Mouse (Mus musculus) megakaryocyte, adult 5-6 weeks (primary cell): ENCODE measurements around the gene Itga7. TPM values are rescaled to one million over a fixed set of nuclear protein-coding genes. Genes with fewer than 3 reads are reported as not detected.

Experiments used
- ATAC-seq: 2 replicates; pipeline ENCODE4 v1.8.0; 2016; ENCODE audit warnings: mild to moderate bottlenecking, inconsistent platforms; ENCODE audit not compliant: poor library complexity, severe bottlenecking
- total RNA-seq, 2 experiments: library from RNA; stranded (forward) in 1 of 2; stranded (reverse) in 1 of 2; fragments of 153-499, 151-499 nt in 1 of 2; fragments of 221-1000, 200-1000 nt in 1 of 2; gene quantifications; 2 replicates each; pipeline versions ENCODE4 v1.2.3 to v1.2.4; 2015 to 2017

Gene Itga7
- total RNA-seq, 2 experiments from 2014 or later = not detected

DNA sequence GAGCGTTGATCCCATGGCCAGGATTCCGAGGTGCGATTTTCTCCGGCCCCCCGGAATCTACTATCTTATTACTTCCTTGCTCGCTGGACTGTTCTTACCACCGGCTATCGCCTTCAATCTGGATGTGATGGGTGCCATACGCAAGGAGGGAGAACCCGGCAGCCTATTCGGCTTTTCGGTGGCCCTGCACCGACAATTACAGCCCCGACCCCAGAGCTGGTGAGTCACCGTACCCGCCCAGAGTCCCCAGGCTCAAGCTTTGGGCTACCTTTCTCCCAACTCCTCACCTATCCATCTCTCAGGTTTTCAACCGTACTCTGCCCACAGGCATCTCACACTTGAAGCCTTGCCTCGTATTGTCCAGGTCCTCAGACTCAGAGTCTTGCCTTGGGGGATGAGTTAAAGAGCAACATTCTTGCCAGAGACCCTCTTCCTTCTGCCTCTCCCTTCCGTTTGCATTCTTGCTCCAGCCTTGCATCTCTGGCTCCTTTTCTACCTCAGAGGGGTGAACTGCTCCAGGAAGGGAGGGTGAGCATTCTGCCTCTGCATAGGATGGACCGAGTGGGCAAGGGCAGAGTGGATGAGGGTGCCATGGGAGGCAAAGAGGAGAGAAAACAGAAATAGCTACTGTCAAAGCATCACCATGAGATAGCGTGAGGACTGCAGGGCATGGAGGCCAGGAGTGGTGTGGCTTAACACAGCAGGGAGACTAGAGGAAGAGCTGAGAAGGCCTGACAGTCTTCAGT lies 531 bp downstream of the Itga7 start:
- ATAC-seq = no peak

DNA sequence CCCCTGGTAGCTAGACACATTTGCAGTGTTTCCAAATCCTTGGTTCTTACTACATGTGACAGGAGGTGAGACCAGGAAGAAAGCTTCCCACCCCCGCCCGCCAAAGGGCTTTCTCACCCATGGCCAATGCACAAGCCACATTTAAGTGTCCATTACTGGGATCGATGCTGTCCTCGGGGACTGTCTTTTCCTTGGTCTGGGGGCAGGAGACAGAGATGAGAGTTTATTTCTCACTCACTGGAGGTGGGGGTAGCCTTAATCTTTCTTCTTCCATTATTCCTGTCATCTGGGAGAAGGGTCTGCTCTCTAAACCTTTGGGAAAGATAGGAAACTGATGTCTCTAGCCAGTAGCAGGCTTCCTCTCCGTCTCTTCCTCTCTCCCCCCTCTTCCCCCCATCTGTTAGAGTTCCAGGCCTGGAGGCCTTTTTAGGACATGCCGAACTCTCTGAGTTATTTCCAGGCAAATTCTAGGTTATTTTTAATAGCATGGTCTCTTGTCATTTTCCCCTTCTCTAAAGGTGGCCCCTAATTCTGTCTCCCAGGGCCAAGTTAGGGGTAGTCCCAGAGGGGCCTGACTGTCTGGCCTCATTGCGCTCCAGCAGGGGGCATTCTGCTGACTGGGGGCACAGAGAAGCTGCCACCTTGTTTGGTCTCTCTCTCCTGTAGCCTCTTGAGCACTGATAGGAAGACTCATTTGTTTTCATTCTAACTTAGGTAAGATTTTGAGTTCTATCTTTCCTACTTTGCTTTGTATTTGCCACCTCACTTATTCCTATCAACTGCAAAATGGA lies 1.6 kb downstream of the Itga7 start:
- no peak for ATAC-seq

DNA sequence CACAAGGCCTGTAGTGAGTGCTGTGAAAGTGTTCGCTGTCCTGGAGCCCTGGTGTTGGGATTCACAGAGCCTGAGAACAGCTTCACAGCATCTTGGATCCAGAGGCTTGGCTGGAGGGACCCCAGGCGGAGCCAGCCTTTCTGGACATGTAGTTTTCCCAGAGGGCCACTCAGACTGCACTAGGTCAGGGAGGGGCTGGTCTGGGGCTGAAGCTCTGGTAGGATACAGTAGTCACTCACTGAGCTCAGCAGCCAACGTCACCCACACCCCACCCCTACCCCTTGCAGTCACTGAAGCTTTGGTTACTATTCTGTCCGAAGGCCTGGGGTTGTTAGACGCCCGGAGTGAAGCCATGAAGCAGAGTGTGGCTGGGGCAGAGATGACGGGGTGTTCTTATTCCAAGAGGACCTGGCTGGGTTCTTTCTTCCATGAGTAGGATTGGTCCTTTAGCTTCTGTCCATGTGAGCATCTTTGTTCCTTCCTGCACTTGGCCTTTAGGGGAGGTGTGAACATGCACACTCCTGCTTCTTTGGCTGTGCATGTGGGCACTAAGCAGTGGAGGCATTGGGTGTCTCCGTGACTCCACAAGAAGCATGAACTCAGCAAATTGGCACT lies 2.3 kb downstream of the Itga7 start:
- no peak for ATAC-seq

DNA sequence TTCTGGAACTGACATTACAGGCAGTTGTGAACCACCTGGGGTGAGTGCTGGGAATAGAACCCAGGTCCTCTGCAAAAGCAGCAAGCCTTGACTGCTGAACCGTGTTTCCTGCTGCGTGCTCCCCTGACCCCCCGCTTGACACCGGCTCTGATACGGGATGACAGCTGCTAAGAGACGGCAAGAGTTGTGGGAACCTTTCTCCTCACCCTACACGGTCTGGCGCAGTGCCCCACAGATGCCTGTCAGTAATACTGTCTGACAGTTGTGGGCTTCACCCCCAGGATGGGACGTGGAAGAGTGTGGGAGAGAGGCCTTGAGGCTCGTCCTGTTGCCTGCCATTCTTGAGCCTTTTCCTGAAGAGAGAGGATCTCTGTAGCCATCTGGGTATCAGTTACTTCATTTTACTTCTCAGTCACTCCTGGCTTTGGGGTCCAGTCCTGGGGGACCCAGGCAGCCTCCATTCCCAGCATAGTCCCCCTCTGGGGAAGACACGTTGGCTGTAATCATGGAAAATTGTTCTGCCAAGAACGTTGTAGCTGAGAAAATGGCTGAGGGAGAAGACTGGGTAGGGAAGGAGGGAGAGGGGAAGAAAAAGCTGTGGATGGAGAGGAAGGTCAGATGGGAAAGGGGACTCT lies 4.3 kb downstream of the Itga7 start:
- no peak for ATAC-seq

DNA sequence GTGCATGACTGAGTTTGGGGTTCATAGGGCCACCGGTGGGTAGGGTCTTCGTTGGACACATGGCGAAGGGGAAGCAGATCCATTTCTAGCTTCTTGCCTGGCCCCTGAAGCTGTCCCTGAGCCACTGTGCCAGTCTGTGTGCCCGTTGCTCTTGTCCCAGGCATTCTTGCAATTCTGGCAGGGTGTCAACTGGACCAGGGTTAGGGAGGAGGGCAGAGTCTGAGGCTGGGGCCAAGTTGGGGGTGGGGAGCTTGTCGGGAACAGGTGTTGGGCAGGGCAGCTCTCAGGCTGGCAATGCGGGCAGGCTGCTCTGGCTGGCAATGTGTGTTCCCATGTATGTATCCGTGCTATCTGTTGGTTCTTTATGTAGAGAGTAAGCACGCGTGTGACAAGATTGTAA lies 4.8 kb downstream of the Itga7 start:
- ATAC-seq = no peak

DNA sequence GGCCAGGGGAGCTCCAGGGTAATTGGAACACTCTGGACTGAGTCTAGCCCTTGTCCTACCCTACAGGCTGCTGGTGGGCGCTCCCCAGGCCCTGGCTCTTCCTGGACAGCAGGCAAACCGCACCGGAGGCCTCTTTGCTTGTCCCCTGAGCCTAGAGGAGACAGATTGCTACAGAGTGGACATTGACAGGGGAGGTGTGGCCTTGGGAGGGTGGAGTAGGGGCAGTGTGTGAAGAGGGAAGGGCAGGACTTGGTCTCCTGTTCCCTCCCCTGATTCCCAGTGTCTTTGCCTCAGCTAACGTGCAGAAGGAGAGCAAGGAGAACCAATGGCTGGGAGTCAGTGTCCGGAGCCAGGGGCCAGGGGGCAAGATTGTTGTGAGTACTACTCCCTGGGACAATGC lies 5.4 kb downstream of the Itga7 start:
- ATAC-seq = no peak

DNA sequence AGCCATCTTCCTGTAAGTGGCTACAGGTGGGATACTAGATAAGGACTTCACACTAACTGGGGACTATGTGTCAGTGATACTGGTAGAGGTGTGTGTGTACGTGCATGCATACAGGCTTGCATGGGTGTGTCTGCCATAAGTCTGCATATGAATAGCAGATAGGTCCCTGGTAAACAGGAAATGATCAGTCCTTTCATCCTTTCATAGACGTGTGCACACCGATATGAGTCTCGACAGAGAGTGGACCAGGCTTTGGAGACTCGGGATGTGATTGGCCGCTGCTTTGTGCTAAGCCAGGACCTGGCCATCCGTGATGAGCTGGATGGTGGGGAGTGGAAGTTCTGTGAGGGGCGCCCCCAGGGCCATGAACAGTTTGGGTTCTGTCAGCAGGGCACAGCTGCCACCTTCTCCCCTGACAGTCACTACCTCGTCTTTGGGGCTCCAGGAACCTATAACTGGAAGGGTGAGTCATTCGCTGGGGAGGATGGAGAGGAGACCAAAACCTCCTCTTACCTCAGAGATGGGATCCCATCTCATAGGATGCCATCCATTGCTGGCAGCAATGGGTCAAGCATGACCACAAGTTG lies 7.0 kb downstream of the Itga7 start:
- ATAC-seq = no peak

DNA sequence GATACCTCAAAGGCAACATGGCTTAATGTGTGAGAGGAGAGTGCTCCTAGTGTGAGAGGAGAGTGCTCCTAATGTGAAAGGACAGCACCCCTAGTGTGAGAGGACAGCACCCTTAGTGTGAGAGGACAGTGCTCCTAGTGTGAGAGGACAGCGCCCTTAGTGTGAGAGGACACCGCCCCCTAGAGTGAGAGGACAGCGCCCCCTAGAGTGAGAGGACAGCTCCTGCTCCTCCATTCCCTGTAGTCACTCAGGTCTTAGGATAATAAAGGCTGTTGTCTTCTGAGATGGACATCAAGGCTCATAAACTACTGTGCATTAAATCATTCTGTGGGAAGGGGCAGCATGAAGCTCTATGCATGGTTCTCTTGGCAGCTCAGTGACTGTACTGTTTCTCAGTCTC lies 12.1 kb downstream of the Itga7 start:
- ATAC-seq = peak; percentile 63

DNA sequence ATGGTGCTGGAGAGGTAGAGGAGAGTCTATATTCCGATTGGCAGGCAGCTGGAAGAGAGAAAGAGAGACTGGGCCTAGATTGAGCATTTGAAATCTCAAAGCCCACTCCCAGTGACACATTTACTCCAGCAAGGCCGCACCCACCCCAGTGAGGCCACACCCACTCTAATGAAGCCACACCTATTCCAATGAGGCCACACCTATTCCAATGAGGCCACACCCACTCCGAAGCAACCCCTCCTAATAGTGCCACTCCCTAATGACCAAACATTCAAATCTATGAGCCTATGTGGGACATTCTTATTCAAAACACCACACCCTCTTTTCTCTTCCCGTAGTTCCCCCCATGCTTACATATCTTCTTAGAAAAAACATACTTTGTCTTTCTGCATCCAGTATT lies 13.9 kb downstream of the Itga7 start:
- ATAC-seq = no peak

DNA sequence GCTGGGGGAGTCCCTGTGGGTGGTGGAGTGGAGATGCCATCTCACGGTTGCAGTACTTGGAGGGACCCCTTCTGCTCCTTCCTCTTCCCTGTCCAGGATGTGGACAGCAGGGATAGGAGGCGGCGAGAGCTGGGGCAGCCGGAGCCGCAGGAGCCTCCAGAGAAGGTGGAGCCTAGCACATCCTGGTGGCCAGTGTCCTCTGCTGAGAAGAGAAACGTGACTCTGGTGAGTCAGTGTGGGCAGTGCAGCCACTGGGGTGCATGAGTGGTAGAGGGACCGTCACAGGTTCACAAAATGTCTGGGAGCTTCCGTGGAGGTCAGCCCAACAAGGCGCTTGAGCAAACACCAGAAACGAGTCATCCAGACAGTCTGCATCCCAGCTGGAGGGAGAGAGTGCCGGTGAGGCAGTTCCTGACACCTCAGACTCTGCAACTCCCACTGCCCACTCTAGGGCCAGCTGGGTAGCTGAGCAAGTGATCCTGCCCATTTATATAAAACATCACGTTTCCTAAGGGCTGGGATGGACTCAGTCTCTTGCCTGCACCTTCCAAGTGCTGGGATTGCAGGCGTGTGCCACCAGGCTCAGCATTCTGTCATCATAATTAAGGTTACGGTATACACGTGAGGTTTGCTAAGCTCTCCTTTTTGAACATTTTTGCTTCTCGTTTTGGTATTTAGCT lies 16.7 kb downstream of the Itga7 start:
- no peak for ATAC-seq

DNA sequence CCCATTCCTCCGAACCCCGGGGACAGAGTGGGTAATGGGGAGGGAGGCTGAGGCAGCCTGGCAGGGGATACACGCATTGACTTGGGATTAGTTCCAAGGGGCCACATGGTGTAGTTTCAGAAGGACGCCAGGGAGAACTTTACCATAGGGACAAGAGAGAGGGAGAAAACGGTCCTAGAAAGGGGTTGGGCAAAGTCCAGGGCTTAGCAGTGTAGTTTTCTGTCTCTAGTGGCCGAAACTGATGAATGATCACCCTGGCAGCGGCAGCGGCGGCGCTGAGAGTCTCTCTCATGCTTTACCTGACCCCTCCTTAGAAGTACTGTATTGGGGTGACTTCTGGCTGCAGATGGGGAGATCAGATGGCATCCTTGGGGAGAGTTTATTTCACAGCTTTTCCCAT lies 24.7 kb downstream of the Itga7 start:
- no peak for ATAC-seq

DNA sequence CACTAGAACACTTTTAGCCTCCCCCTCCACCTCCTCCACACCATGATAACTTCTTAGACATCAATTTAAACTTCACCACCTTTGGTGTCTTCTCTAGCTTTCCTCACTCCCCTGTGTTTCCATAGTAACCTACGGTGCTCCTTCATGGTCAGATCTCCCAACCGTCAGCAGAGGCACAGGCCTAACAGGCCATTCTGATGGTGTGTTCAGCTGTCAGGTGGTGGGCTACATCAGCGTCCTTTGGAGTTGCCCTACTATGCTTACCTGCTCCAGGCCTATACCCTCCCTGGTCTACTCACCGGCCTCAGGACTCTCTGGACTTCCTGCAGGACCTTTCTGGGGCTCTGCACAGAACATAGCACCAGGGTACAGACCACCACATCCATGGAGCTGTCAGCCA lies 26.5 kb downstream of the Itga7 start:
- no peak for ATAC-seq

DNA sequence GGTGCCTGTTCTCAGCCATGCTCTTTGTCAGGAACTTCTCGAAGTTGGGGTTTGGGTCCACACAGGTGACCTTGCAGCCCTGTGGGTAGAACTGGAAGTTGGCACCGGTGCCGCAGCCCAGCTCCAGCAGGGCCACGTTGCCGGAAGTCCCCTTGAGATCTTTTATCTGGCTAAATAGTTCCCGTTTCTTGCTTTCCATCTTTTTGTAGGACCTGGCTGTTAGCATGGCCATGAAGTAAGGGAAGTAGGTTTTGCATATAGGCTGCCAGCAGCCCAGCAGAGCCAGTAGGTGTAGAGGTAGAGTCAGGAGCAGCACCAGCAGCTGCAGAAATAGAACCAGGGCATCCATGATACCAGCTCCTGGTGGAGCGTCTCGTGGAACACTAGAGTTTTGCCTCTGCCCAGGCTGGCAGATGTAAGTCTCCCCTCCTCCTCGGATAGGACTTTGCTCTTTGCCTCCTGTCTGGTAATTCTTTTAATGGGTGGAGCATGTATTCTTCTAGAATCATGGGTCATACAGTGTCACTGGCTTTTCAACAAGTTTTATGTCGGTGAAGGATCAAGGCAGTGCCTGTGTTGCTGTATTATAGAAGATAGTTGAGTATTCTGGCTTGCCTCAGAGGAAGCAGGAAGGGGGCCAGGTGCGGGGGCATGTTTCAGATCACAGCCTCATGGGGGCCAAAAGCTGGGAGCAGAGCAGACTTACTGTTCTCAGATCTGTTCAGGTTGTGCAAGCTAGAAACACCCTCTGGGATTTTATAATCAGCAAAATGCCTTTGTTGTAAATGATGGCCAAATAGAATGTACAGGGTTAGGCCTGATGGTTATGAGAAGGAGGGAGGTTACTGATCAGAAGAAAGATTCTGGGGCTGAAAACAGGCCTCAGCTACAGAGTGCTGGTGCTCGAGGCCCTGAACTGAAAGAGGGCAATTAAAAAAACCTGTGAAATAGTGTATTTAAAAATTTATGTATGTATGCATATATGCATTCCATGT lies 27.3 kb downstream of the Itga7 start, which contains the start of gene Mettl7b:
TSS of gene Mettl7b (minus strand) at position 399 of the 995 bp plus-strand sequence.
- peak; percentile 8; the same call in 1 of the 2 replicates for ATAC-seq

DNA sequence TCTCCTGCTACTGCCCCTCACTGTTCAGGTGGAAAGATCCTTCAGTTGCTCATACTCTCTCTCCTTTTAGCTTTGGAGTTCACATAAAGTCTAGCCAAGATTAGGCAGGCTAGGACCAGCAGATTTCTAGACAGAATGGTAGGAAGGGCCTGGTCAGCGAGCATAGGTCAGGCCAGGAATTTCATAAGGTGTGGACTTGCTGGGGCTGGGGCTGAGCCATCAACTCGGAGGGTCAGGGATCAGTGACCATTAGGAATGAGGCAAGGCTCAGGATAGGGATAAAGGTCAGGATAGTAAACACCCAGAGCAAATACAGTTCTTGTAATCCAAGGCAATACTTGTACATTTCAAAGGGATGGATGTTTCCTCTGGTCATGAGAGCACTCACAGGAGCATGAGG lies 31.3 kb downstream of the Itga7 start:
- ATAC-seq = no peak

DNA sequence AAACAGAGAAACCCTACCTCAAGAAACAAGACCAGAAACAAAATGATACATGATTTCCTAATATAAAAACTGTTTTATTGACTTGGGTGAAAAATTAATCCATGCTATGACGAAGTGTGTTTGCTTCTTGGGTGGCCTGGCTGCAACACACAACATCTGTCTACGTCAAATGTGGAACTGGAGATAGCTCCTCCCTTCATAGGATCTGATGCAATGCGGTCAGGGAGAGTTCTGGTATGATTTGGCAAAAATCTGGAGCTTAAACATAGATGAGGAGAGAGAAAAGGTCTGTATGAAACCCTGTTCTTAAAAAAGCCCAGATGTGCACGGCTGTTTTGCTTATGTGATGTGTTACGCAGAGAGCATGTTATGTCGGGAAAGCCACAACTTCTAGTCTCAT lies 32.3 kb downstream of the Itga7 start:
- peak; percentile 98 for ATAC-seq

DNA sequence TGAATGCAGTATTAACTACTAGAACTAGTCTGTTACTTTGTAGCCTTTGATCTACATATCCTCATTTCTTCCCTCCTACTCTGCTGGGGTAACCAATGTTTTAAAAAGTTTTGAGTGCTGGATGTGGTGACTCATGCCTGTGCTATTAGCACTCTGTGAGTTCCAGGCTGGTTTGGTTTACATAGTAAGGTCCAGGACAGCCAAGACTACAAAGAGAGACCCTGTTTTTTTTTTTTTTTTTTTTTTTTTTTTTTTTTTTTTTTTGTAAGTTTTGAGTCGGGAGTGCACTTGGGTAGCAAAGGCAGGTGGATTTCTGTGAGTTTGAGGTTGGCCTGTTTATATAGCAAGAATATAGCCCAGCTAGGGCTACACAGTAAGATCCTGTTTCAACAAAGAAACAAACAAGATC lies 34.7 kb downstream of the Itga7 start:
- ATAC-seq = no peak

DNA sequence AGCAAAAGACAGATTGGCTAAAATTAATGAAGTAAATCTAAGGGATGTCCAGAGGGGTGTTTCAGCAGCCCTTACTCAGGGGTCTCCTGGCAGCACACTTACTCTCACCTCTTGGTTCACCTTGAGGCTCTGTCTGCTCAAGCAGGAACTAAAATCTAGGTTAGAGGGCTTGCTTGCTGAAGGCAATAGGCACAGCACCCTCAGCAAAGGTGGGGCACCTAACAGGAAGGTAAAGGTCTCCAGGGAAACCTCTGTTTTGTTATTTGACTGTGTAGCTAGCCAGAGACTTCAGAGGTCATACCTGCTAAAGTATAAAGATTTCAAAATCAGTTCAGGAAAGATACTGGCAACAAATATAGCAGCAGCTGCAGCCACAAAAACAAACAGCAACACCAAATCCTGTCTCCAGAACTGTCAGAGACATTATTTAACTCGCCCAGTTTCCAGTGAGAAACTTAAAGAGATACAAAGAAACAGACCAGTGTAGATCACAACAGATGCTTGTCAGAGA lies 37.2 kb downstream of the Itga7 start:
- ATAC-seq = no peak

DNA sequence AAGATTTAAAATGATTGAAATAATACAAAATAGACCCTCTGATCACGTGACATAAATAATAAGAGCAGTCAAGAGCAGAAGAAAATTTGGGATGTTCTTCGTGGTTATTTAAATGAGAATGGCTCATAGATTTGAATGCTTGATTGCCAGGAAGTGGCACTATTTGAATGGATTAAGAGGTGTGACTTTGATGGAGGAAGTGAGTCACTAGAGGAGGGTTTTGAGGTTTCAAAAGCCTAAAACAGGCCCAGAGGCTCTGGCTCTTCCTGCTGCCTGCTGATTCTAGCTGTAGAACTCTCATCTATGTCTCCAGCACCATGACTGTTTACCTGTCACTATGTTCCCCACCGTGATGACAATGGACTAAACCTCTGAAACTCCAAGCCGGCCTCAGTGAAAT lies 39.2 kb downstream of the Itga7 start:
- ATAC-seq = no peak

DNA sequence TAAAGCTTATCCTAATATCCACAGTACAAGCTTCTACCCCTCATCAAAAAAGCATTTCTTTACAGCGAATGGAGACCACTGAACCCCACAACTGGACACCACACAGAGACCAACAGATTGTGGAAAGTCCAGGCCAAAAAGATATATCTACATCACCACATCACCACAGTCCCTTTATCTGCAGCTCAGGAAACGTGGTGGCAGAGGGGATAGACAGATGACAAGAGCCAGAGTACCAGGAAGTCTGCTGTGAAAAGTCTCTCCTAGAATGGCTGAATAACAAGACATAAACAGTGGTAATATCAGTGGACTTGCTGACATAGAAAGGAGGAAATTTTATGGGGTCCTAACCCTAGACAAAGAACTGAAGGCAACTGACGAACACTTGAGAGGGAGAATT lies 42.8 kb downstream of the Itga7 start:
- ATAC-seq = no peak
